Mouse (Mus musculus): ENCODE data around the gene Ydjc. TPM values are rescaled to one million over a fixed set of nuclear protein-coding genes. Genes with fewer than 3 reads are reported as not detected.
A peak's percentile ranks its signal among the peaks of the same experiment; 100 is the strongest.

Ydjc gene
- polyA plus RNA-seq, 1 experiment from 2014 or later, result 6.9 TPM

GRCm38 (mm10) chr16:17200121-17200952 lies 55.9 kb downstream of the Ydjc start:
- Histone ChIP-seq H3K4me2 (peak overlapping the region; percentile 77), H3K27ac (replicated peaks) (peak overlapping the region; percentile 83), H3K9me3 (replicated peaks) (no peaks in the 10 kb centered on the region), H3K9ac (peak overlapping the region; percentile 98), H3K27me3 (no peaks in the 10 kb centered on the region), H3K4me1 (replicated peaks) (peaks cover 36% of the 10 kb centered on the region), H3K4me3 (replicated peaks) (peak overlapping the region; percentile 93), H3K36me3 (replicated peaks) (0 out of 2 replicates have a peak, but pooled peaks cover 8% of the 10 kb centered on the region)
- no peak for ATAC-seq (ENCODE audit: insufficient read depth)
- under 1% methylated on average over 24 of the region's 24 CpGs for WGBS (ENCODE audit: insufficient replicate concordance)

GRCm38 (mm10) chr16:17200953-17201707 lies 56.7 kb downstream of the Ydjc start:
- Histone ChIP-seq H3K9me3 (replicated peaks) (no peaks in the 10 kb centered on the region), H3K9ac (peak overlapping the region; percentile 98), H3K4me2 (peak overlapping the region; percentile 77), H3K4me3 (replicated peaks) (peak overlapping the region; percentile 93), H3K27ac (replicated peaks) (peak overlapping the region; percentile 83), H3K27me3 (peaks cover 3% of the 10 kb centered on the region), H3K4me1 (replicated peaks) (peaks cover 36% of the 10 kb centered on the region), H3K36me3 (replicated peaks) (0 out of 2 replicates have a peak, but pooled peaks cover 8% of the 10 kb centered on the region)
- ATAC-seq (ENCODE audit: insufficient read depth), result peak; percentile 83
- WGBS (ENCODE audit: insufficient replicate concordance), result 1% methylated on average over 72 of the region's 72 CpGs

GRCm38 (mm10) chr16:17201977-17202376 lies 57.6 kb downstream of the Ydjc start:
- H3K36me3 ChIP-seq (replicated peaks), result 0 out of 2 replicates have a peak, but pooled peaks cover 8% of the 10 kb centered on the region
- peaks cover 12% of the 10 kb centered on the region for H3K27me3 ChIP-seq
- 55% methylated on average over 2 of the region's 2 CpGs for WGBS (ENCODE audit: insufficient replicate concordance)
- no peak overlapping the region; the same call in 1 of the 2 replicates for H3K4me2 ChIP-seq
- no peaks in the 10 kb centered on the region for H3K9me3 ChIP-seq (replicated peaks)
- peak overlapping the region; percentile 19; the same call in 1 of the 2 replicates for H3K27ac ChIP-seq (replicated peaks)
- ATAC-seq (ENCODE audit: insufficient read depth), result no peak
- no peak overlapping the region for H3K9ac ChIP-seq
- H3K4me1 ChIP-seq (replicated peaks), result peaks cover 33% of the 10 kb centered on the region
- peak overlapping the region; percentile 93 for H3K4me3 ChIP-seq (replicated peaks)

- 65% methylated on average over 1 of the region's 1 CpGs for WGBS (ENCODE audit: insufficient replicate concordance)
- H3K36me3 ChIP-seq (replicated peaks), result 0 out of 2 replicates have a peak, but pooled peaks cover 7% of the 10 kb centered on the region
- peak within 1 kb of the TSS; percentile 83 for H3K27ac ChIP-seq (replicated peaks)
- peak within 1 kb of the TSS; percentile 93 for H3K4me3 ChIP-seq (replicated peaks)
- peaks cover 33% of the 10 kb centered on the region for H3K4me1 ChIP-seq (replicated peaks)
- ATAC-seq (ENCODE audit: insufficient read depth), result no peak
- H3K4me2 ChIP-seq, result peak within 1 kb of the TSS; percentile 77
- H3K9me3 ChIP-seq (replicated peaks), result no peaks in the 10 kb centered on the region
- peak within 1 kb of the TSS; percentile 98; the same call in 1 of the 2 replicates for H3K9ac ChIP-seq
- H3K27me3 ChIP-seq, result peaks cover 15% of the 10 kb centered on the region
Observed at GRCm38 (mm10) chr16:17202549-17202948, 58.1 kb downstream of the Ydjc start, which contains the start of gene Ube2l3. Gene Ube2l3 (minus strand): TSS chr16:17202649.

GRCm38 (mm10) chr16:17204990-17205389 lies 60.6 kb downstream of the Ydjc start:
- no peak overlapping the region for H3K9ac ChIP-seq
- no peak overlapping the region for H3K4me2 ChIP-seq
- no peaks in the 10 kb centered on the region for H3K36me3 ChIP-seq (replicated peaks)
- H3K9me3 ChIP-seq (replicated peaks), result no peaks in the 10 kb centered on the region
- 1% methylated on average over 6 of the region's 6 CpGs for WGBS (ENCODE audit: insufficient replicate concordance)
- ATAC-seq (ENCODE audit: insufficient read depth), result no peak
- peaks cover 36% of the 10 kb centered on the region for H3K4me1 ChIP-seq (replicated peaks)
- H3K27ac ChIP-seq (replicated peaks), result no peak overlapping the region
- peaks cover 39% of the 10 kb centered on the region for H3K27me3 ChIP-seq
- H3K4me3 ChIP-seq (replicated peaks), result no peak overlapping the region

GRCm38 (mm10) chr16:17208389-17209361 lies 64.3 kb downstream of the Ydjc start, which contains the start of gene Rimbp3:
Gene Rimbp3 (plus strand): TSS chr16:17208603.
- H3K4me3 ChIP-seq (replicated peaks), result peak within 1 kb of the TSS; percentile 67
- peak; percentile 60 for ATAC-seq (ENCODE audit: insufficient read depth)
- H3K9ac ChIP-seq, result peak within 1 kb of the TSS; percentile 48
- no peaks in the 10 kb centered on the region for H3K9me3 ChIP-seq (replicated peaks)
- no peak within 1 kb of the TSS for H3K27ac ChIP-seq (replicated peaks)
- peak within 1 kb of the TSS; percentile 99 for H3K4me2 ChIP-seq
- H3K27me3 ChIP-seq, result peaks cover 65% of the 10 kb centered on the region
- WGBS (ENCODE audit: insufficient replicate concordance), result under 1% methylated on average over 85 of the region's 85 CpGs
- peaks cover 27% of the 10 kb centered on the region for H3K4me1 ChIP-seq (replicated peaks)
- H3K36me3 ChIP-seq (replicated peaks), result no peaks in the 10 kb centered on the region

GRCm38 (mm10) chr16:17209404-17209960 lies 65.1 kb downstream of the Ydjc start:
- Histone ChIP-seq H3K36me3 (replicated peaks) (no peaks in the 10 kb centered on the region), H3K4me2 (peak overlapping the region; percentile 99), H3K9me3 (replicated peaks) (no peaks in the 10 kb centered on the region), H3K9ac (peak overlapping the region; percentile 48), H3K4me1 (replicated peaks) (peaks cover 27% of the 10 kb centered on the region), H3K27me3 (peaks cover 65% of the 10 kb centered on the region), H3K4me3 (replicated peaks) (peak overlapping the region; percentile 67), H3K27ac (replicated peaks) (no peak overlapping the region)
- peak; percentile 43 for ATAC-seq (ENCODE audit: insufficient read depth)
- under 1% methylated on average over 37 of the region's 37 CpGs for WGBS (ENCODE audit: insufficient replicate concordance)

MicroRNAs within 50 kb of the gene (microRNA counts, 519-probe panel; counts per million panel counts)
- 3,836 counts per million, percentile 78 among the panel's probes with 10 or more counts for microRNA mmu-miR-130b
- microRNA mmu-miR-301b, result 2,123 counts per million, percentile 29 among the panel's probes with 10 or more counts

Small RNA genes within 50 kb of the gene (microRNA-seq; reads per million reads assigned to microRNA genes)
- gene Mir130b (5,215 reads per million, percentile 89 among the genes with 10 or more reads in this experiment), gene Mir301b (47.4 reads per million, percentile 46 among the genes with 10 or more reads in this experiment)

Other genes with a start within 250 kb of the Ydjc start
- gene Ppm1f, start 248.2 kb upstream of the Ydjc start, polyA plus RNA-seq (2015; fragmentation: Nextera tagmentation; extraction: Ambion mirVana), result 6.9 and 7.3 TPM in 2 replicates
- 80.3 and 82.0 TPM in 2 replicates for gene Mapk1, start 161.2 kb upstream of the Ydjc start, polyA plus RNA-seq (2015; fragmentation: Nextera tagmentation; extraction: Ambion mirVana)
- 1.0 and 1.2 TPM in 2 replicates for gene Ypel1, start 74.9 kb upstream of the Ydjc start, polyA plus RNA-seq (2015; fragmentation: Nextera tagmentation; extraction: Ambion mirVana)
- 57.2 and 57.7 TPM in 2 replicates for gene Ppil2, start 33.4 kb upstream of the Ydjc start, polyA plus RNA-seq (2015; fragmentation: Nextera tagmentation; extraction: Ambion mirVana)
- 16.2 and 17.5 TPM in 2 replicates for gene 2610318N02Rik, start 19.5 kb upstream of the Ydjc start, polyA plus RNA-seq (2015; fragmentation: Nextera tagmentation; extraction: Ambion mirVana)
- 54.4 TPM in 2 replicates for gene Sdf2l1, start 12.2 kb upstream of the Ydjc start, polyA plus RNA-seq (2015; fragmentation: Nextera tagmentation; extraction: Ambion mirVana)
- 0.26 and 0.47 TPM in 2 replicates for gene Ccdc116, start 2.6 kb downstream of the Ydjc start, polyA plus RNA-seq (2015; fragmentation: Nextera tagmentation; extraction: Ambion mirVana)
- gene Ube2l3, start 58.0 kb downstream of the Ydjc start, polyA plus RNA-seq (2015; fragmentation: Nextera tagmentation; extraction: Ambion mirVana), result 169 and 186 TPM in 2 replicates
- gene Rimbp3, start 64.0 kb downstream of the Ydjc start, polyA plus RNA-seq (2015; fragmentation: Nextera tagmentation; extraction: Ambion mirVana), result 0.06 and 0.09 TPM in 2 replicates
- 2.6 and 3.6 TPM in 2 replicates for gene Hic2, start 89.0 kb downstream of the Ydjc start, polyA plus RNA-seq (2015; fragmentation: Nextera tagmentation; extraction: Ambion mirVana)
- gene Tmem191c, start 131.5 kb downstream of the Ydjc start, polyA plus RNA-seq (2015; fragmentation: Nextera tagmentation; extraction: Ambion mirVana), result 3.9 and 4.4 TPM in 2 replicates
- 194 and 213 TPM in 2 replicates for gene Serpind1, start 186.8 kb downstream of the Ydjc start, polyA plus RNA-seq (2015; fragmentation: Nextera tagmentation; extraction: Ambion mirVana)